Mouse (Mus musculus) kidney, postnatal 25 days (tissue): ENCODE data around the gene Mycl.

Source experiments
- DNase-seq, 2 experiments: peaks; one replicate each; pipeline ENCODE4 v3.0.0; 2021; ENCODE audit warnings: mixed read lengths in 2 of 2

Gene Mycl

GRCm38 (mm10) chr4:122995404-122996220 is at the start of gene Mycl:
Gene Mycl, plus strand, starts transcription at chr4:122995652.
- DNase-seq, result peak; percentile 86 to 91

- no peak for DNase-seq
Observed at GRCm38 (mm10) chr4:122947223-122947622, 48.2 kb upstream of the Mycl start.

- no peak for DNase-seq
Observed at GRCm38 (mm10) chr4:122949096-122949495, 46.4 kb upstream of the Mycl start.

GRCm38 (mm10) chr4:122954680-122955411 is 40.6 kb upstream of the Mycl start:
- DNase-seq, result no peak

GRCm38 (mm10) chr4:122955412-122956136 is 39.9 kb upstream of the Mycl start:
- DNase-seq, result peak; percentile 94 to 97

GRCm38 (mm10) chr4:122956301-122956700 is 39.2 kb upstream of the Mycl start:
- DNase-seq, result peak in 1 of 2 experiments; percentile 28

GRCm38 (mm10) chr4:122958491-122959031 is 36.9 kb upstream of the Mycl start:
- peak in 1 of 2 experiments; percentile 64 for DNase-seq

GRCm38 (mm10) chr4:122959816-122960215 is 35.6 kb upstream of the Mycl start:
- peak in 1 of 2 experiments; percentile 50 for DNase-seq

GRCm38 (mm10) chr4:122960321-122961099 is 34.9 kb upstream of the Mycl start:
- DNase-seq, result no peak

GRCm38 (mm10) chr4:122961100-122961567 is 34.3 kb upstream of the Mycl start, which contains the start of gene Mfsd2a:
Gene Mfsd2a, minus strand, starts transcription at chr4:122961188.
- DNase-seq, result peak; percentile 69 to 82

GRCm38 (mm10) chr4:122961589-122961988 is 33.9 kb upstream of the Mycl start:
- DNase-seq, result no peak

GRCm38 (mm10) chr4:122962751-122963150 is 32.7 kb upstream of the Mycl start:
- no peak for DNase-seq

- DNase-seq, result no peak
Observed at GRCm38 (mm10) chr4:122968106-122968505, 27.3 kb upstream of the Mycl start.

- DNase-seq, result peak; percentile 80 to 89
Observed at GRCm38 (mm10) chr4:122971191-122971590, 24.3 kb upstream of the Mycl start.

- no peak for DNase-seq
Observed at GRCm38 (mm10) chr4:122971646-122972045, 23.8 kb upstream of the Mycl start.

- peak in 1 of 2 experiments; percentile 38 for DNase-seq
Observed at GRCm38 (mm10) chr4:122972056-122972455, 23.4 kb upstream of the Mycl start.

- peak; percentile 33 to 64 for DNase-seq
Observed at GRCm38 (mm10) chr4:122974976-122975520, 20.4 kb upstream of the Mycl start.

GRCm38 (mm10) chr4:122976885-122977284 is 18.6 kb upstream of the Mycl start:
- DNase-seq, result no peak

GRCm38 (mm10) chr4:122978850-122979249 is 16.6 kb upstream of the Mycl start:
- DNase-seq, result no peak

GRCm38 (mm10) chr4:122979826-122980225 is 15.6 kb upstream of the Mycl start:
- DNase-seq, result peak in 1 of 2 experiments; percentile 58

GRCm38 (mm10) chr4:122980684-122981083 is 14.8 kb upstream of the Mycl start:
- no peak for DNase-seq
